Mouse (Mus musculus): ENCODE measurements around the gene Hoxb7. TPM values are rescaled to one million over a fixed set of nuclear protein-coding genes. Genes with fewer than 3 reads are reported as not detected.

The Hoxb7 gene
- polyA plus RNA-seq, 1 experiment = not detected

- Histone ChIP-seq H3K27ac (ENCODE audit: insufficient read depth, low read depth, low read length) (no peak overlapping the region), H3K4me3 (ENCODE audit: insufficient read depth, low read depth, low read length) (no peak overlapping the region), H3K4me1 (ENCODE audit: control insufficient read depth, insufficient read depth, low read length) (no peaks in the 10 kb centered on the region)
- WGBS = 3% methylated on average over 3 of the region's 3 CpGs
- no peak for TF ChIP-seq CTCF (IDR thresholded peaks at IDR 0.05; ENCODE audit: insufficient read depth, low read depth, low read length)
- TF ChIP-seq POLR2A (IDR thresholded peaks at IDR 0.05; ENCODE audit: insufficient read depth, low read depth, low read length) = no peak
These were observed 11.0 kb downstream of the Hoxb7 start for GRCm38 (mm10) chr11:96297428-96297827.

DNA sequence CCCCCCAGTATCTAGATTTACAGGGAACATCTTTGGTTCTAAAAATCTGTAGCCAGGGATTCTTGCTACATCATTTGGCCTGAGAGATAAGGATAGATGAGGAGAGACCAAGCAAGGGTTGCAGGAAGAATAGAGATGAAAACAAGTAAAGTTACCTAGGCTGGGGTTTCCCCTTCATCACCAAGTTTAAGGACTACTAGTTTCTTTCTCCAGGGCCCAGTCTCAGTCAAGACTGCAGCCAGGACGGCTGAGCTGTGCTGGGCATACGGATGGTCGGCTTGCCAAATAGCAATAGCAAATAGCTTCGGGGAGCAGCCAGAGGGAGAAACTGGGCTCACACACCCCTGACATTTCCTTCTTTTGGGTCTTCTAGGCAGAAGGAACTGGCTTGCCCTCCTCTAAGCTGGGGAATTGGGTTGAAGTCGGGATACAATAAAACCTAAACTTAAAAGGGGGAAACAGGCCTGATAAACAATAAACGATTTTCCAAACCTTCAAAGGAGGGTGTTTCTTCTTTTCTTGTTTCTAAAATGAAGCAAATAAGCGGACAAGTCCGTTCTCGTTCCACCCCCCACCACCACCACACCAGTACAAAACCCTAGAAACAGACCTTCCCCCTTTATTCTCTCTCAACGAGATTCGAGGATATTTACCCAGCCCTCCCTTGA lies 11.7 kb downstream of the Hoxb7 start:
- 6% methylated on average over 11 of the region's 11 CpGs for WGBS
- no peak for TF ChIP-seq POLR2A (IDR thresholded peaks at IDR 0.05; ENCODE audit: insufficient read depth, low read depth, low read length)
- TF ChIP-seq CTCF (IDR thresholded peaks at IDR 0.05; ENCODE audit: insufficient read depth, low read depth, low read length) = no peak
- no peak overlapping the region for H3K27ac ChIP-seq (ENCODE audit: insufficient read depth, low read depth, low read length)
- H3K4me1 ChIP-seq (ENCODE audit: control insufficient read depth, insufficient read depth, low read length) = no peaks in the 10 kb centered on the region
- H3K4me3 ChIP-seq (ENCODE audit: insufficient read depth, low read depth, low read length) = no peak overlapping the region

- WGBS = 1% methylated on average over 66 of the region's 66 CpGs
- Histone ChIP-seq H3K4me1 (ENCODE audit: control insufficient read depth, insufficient read depth, low read length) (no peaks in the 10 kb centered on the region), H3K4me3 (ENCODE audit: insufficient read depth, low read depth, low read length) (no peak overlapping the region), H3K27ac (ENCODE audit: insufficient read depth, low read depth, low read length) (no peak overlapping the region)
- TF ChIP-seq CTCF (IDR thresholded peaks at IDR 0.05; ENCODE audit: insufficient read depth, low read depth, low read length) (no peak), POLR2A (IDR thresholded peaks at IDR 0.05; ENCODE audit: insufficient read depth, low read depth, low read length) (no peak)
These were observed 12.7 kb downstream of the Hoxb7 start for GRCm38 (mm10) chr11:96298895-96299667.

GRCm38 (mm10) chr11:96299781-96300180 lies 13.4 kb downstream of the Hoxb7 start:
- WGBS = 2% methylated on average over 9 of the region's 9 CpGs
- no peak for TF ChIP-seq POLR2A (IDR thresholded peaks at IDR 0.05; ENCODE audit: insufficient read depth, low read depth, low read length)
- TF ChIP-seq CTCF (IDR thresholded peaks at IDR 0.05; ENCODE audit: insufficient read depth, low read depth, low read length) = no peak

DNA sequence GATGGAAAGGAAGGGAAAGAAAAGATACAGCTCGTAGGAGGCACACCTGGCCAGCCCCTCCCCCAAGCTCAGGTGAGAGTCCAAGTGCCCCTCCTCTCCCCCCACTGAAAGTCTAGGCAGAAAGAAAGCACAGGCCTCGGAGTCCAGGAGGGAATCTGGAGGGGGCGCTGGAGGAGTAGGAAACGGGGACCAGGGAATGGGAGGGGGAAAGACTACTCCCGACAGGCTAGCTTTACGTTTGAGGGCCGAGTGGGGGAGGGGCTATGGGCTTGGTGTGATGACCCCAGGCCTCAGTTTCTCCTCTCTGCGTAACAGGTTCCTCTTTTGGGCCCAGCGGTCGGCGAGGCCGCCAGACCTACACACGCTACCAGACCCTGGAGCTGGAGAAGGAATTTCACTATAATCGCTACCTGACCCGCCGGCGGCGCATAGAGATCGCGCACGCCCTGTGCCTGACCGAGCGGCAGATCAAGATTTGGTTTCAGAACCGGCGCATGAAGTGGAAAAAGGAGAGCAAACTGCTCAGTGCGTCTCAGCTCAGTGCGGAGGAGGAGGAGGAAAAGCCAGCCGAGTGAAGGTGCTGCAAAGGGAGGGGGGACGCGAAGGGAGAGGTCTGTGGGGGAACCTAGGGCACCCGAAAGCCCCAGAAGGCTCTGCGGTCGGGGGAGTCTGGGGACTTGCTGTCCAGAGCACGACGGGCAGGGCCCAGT lies 14.1 kb downstream of the Hoxb7 start:
- WGBS = 2% methylated on average over 35 of the region's 35 CpGs
- H3K4me3 ChIP-seq (ENCODE audit: insufficient read depth, low read depth, low read length) = no peak overlapping the region
- no peaks in the 10 kb centered on the region for H3K4me1 ChIP-seq (ENCODE audit: control insufficient read depth, insufficient read depth, low read length)
- H3K27ac ChIP-seq (ENCODE audit: insufficient read depth, low read depth, low read length) = no peak overlapping the region
- TF ChIP-seq CTCF (IDR thresholded peaks at IDR 0.05; ENCODE audit: insufficient read depth, low read depth, low read length) (no peak), POLR2A (IDR thresholded peaks at IDR 0.05; ENCODE audit: insufficient read depth, low read depth, low read length) (no peak)

More at GRCm38 (mm10) chr11:96299781-96300180, 13.4 kb downstream of the Hoxb7 start:
- H3K4me1 ChIP-seq (ENCODE audit: control insufficient read depth, insufficient read depth, low read length) = no peaks in the 10 kb centered on the region
- H3K27ac ChIP-seq (ENCODE audit: insufficient read depth, low read depth, low read length) = no peak overlapping the region
- no peak overlapping the region for H3K4me3 ChIP-seq (ENCODE audit: insufficient read depth, low read depth, low read length)

- 2% methylated on average over 10 of the region's 10 CpGs for WGBS
- Histone ChIP-seq H3K4me1 (ENCODE audit: control insufficient read depth, insufficient read depth, low read length) (no peaks in the 10 kb centered on the region), H3K27ac (ENCODE audit: insufficient read depth, low read depth, low read length) (no peak overlapping the region), H3K4me3 (ENCODE audit: insufficient read depth, low read depth, low read length) (no peak overlapping the region)
- TF ChIP-seq POLR2A (IDR thresholded peaks at IDR 0.05; ENCODE audit: insufficient read depth, low read depth, low read length) (no peak), CTCF (IDR thresholded peaks at IDR 0.05; ENCODE audit: insufficient read depth, low read depth, low read length) (no peak)
These were observed 14.6 kb downstream of the Hoxb7 start for GRCm38 (mm10) chr11:96301064-96301431.

DNA sequence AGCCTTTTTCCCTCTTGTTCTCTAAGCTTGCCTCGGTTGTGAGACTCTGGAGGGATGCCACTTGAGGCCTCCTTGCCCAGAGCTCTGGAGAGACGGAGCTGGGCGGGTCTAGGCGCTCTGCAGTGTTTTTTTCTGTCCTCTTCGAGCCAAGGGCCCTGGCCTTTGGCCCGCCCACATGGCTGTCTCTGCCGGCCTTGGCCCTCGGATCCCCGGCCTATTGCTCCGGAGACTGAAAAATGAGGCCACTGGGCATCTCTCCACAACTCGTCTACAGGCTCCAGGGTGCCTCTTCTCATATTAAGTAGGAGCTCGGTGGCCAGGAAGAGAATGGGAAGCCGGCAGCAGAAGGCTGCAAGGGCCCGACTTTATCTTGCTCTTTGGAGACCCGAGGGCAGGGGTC lies 15.4 kb downstream of the Hoxb7 start:
- no peaks in the 10 kb centered on the region for H3K4me1 ChIP-seq (ENCODE audit: control insufficient read depth, insufficient read depth, low read length)
- TF ChIP-seq POLR2A (IDR thresholded peaks at IDR 0.05; ENCODE audit: insufficient read depth, low read depth, low read length) (no peak), CTCF (IDR thresholded peaks at IDR 0.05; ENCODE audit: insufficient read depth, low read depth, low read length) (no peak)
- no peak overlapping the region for H3K4me3 ChIP-seq (ENCODE audit: insufficient read depth, low read depth, low read length)
- WGBS = 3% methylated on average over 15 of the region's 15 CpGs
- no peak overlapping the region for H3K27ac ChIP-seq (ENCODE audit: insufficient read depth, low read depth, low read length)

DNA sequence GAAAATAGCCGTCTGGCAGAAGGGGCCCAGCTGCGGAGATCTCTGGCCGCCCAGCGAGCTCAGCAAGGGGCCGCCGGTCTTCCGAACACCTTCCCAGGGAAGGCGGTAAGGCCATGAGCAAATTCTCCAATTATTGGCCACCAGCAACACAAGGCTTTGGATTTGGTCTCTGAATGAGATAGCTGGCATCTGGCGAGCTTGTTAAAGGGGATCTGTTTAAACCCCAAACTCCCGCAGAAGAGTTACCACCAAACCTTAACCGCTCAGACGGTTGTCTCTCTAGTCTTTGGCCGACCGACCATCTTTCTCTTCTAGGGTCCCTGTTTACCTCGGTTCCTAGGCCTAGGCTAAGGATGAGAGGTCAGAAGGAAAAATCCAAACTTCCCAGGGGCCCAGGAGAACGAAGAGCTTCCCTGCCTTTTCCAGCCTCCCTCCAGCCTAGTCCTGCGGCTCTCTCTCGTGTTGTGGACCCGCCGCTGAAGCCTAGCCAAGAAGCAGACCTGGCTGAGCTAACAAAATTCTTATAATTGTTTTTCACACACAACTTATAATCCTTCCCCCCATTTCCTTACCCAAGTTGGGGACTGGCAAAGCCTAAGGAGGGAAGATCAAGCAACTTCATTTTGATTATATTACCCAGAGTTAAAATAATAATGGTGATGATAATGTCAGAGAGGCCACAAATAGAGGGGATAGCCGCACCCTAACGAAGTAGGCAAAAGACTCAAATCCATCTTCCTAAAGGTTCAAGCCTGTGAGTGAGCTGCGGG lies 16.1 kb downstream of the Hoxb7 start:
- Histone ChIP-seq H3K4me1 (ENCODE audit: control insufficient read depth, insufficient read depth, low read length) (no peaks in the 10 kb centered on the region), H3K27ac (ENCODE audit: insufficient read depth, low read depth, low read length) (no peak overlapping the region), H3K4me3 (ENCODE audit: insufficient read depth, low read depth, low read length) (no peak overlapping the region)
- 7% methylated on average over 23 of the region's 23 CpGs for WGBS
- no peak for TF ChIP-seq CTCF (IDR thresholded peaks at IDR 0.05; ENCODE audit: insufficient read depth, low read depth, low read length)
- no peak for TF ChIP-seq POLR2A (IDR thresholded peaks at IDR 0.05; ENCODE audit: insufficient read depth, low read depth, low read length)

Measured in olfactory bulb, adult 2 months (tissue).